Mouse (Mus musculus): Measurements from ENCODE around the gene Fat1. TPM values are rescaled to one million over a fixed set of nuclear protein-coding genes. Genes with fewer than 3 reads are reported as not detected.
"Not testable (repeated sequence)": the region's sequence is repeated elsewhere in the genome, so short reads cannot be mapped to it uniquely, and the experiment has no call there.

The Fat1 gene
- polyA plus RNA-seq, 1 experiment from 2014 or later, result 14.8 TPM

DNA sequence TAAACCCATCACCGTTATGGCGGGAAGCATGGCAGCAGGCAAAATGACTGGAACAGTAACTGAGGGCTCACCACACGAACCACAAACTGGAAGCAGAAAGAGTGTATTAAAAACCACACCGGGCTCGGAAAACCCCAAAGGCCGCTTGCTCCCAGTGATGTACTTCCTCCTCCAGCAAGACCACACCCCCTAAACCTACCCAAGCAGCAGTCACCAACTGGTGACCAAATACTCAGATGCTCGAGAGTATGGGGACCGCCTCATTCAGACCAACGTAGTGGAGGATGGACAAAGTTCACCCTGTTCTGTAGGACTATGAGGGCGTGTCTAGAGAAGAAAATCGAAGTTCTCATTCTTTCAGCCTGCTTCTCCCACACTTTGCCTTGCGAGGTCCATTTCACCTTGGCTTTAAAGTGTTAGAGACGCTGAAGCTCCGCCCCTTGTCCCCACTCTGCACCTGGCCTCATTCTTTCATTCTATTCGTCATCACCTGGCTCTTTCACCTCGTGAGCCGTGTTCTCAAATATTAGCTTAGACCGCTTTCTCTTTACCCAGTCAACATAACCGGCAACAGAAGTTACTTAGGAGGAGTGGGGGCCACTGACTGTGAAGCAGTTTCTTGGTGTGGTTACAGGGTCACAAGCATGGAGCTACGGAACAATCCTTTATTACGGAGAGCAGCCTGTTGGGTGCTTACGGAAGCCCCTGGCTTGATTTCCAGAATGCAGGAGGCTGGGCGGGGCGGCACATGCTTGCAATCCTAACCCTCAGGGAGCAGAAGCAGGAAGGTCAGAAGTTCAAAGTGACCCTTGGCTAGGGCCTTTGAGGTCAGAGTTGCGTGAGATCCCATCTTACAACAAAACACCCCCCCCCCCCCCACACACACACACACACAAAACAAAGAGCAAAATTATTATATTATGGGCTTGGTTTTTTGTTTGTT is 128.0 kb downstream of the Fat1 start:
- Histone ChIP-seq H3K27ac (ENCODE audit: low read depth, low read length) (no peak overlapping the region), H3K27me3 (replicated peaks; ENCODE audit: control insufficient read depth, insufficient read depth, low read length) (no peaks in the 10 kb centered on the region), H3K36me3 (ENCODE audit: control insufficient read depth, insufficient read depth, low read length) (no peaks in the 10 kb centered on the region), H3K4me1 (ENCODE audit: control insufficient read depth, insufficient read depth, low read depth, low read length) (no peaks in the 10 kb centered on the region), H3K9ac (ENCODE audit: low read depth, low read length) (no peak overlapping the region), H3K4me3 (ENCODE audit: low read length) (no peak overlapping the region), H3K9me3 (ENCODE audit: control insufficient read depth, low read length) (no peaks in the 10 kb centered on the region), H3K4me2 (ENCODE audit: low read length) (no peak overlapping the region)
- 68% methylated on average over 25 of the region's 25 CpGs for WGBS
- no peak for ATAC-seq

DNA sequence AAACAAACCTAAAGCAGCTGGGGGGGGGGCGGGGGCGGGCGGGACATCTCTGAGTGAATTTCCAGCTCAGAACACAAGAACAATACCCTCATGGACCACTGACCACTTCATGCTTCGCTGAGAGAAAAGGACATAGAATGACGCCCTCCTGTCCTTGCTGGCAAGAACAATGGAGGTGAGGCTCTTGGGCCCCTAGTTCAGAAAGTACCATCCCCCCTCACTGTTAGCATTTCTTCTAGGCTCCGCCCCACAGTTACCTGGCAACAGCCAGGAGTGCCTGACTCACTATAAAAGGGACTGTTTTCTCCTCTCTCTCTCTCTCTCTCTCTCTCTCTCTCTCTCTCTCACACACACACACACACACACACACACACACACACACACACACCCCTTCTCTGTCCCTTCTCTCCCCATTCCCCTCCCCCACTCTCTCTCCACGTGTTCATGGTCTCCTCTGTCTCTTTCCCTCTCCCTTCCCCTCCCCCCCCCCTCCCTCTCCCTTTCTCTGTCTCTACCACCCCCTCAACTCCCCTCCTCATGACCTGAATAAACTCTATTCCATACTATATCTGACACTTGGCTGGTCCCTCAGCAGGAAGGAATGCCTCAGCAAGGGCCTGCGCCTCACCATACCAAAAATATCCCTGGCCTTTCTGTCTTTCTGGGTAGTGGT is 129.1 kb downstream of the Fat1 start:
- no peak overlapping the region for H3K27ac ChIP-seq (ENCODE audit: low read depth, low read length)
- H3K4me3 ChIP-seq (ENCODE audit: low read length), result no peak overlapping the region
- ATAC-seq, result no peak
- WGBS, result 14% methylated on average over 8 of the region's 8 CpGs
- no peaks in the 10 kb centered on the region for H3K36me3 ChIP-seq (ENCODE audit: control insufficient read depth, insufficient read depth, low read length)
- peaks cover 4% of the 10 kb centered on the region; the same call in 1 of the 2 replicates for H3K4me1 ChIP-seq (ENCODE audit: control insufficient read depth, insufficient read depth, low read depth, low read length)
- H3K4me2 ChIP-seq (ENCODE audit: low read length), result no peak overlapping the region
- H3K9ac ChIP-seq (ENCODE audit: low read depth, low read length), result no peak overlapping the region
- no peaks in the 10 kb centered on the region for H3K27me3 ChIP-seq (replicated peaks; ENCODE audit: control insufficient read depth, insufficient read depth, low read length)
- no peaks in the 10 kb centered on the region for H3K9me3 ChIP-seq (ENCODE audit: control insufficient read depth, low read length)

DNA sequence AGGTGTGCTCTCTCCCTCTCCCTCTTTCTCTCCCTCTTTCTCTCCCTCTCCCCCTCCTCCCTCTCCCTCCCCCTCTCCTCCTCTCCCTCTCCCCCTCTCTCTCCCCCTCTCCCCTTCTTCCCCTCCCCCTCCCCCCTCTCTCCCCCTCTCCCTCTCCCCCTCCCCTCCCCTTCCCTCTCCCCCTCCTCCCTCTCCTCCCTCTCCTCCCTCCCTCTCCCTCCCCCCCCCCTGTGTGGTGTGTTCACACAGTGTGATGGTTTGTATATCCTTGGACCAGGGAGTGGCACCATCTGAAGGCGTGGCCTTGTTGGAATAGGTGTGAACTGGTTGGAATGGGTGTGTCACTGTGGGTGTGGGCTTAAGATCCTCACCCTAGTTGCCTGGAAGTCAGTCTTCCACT is 130.1 kb downstream of the Fat1 start:
- not testable (repeated sequence) for H3K4me1 ChIP-seq (ENCODE audit: control insufficient read depth, insufficient read depth, low read depth, low read length); ATAC-seq; H3K9ac ChIP-seq (ENCODE audit: low read depth, low read length); H3K36me3 ChIP-seq (ENCODE audit: control insufficient read depth, insufficient read depth, low read length); H3K9me3 ChIP-seq (ENCODE audit: control insufficient read depth, low read length); H3K27me3 ChIP-seq (replicated peaks; ENCODE audit: control insufficient read depth, insufficient read depth, low read length); H3K4me3 ChIP-seq (ENCODE audit: low read length); H3K27ac ChIP-seq (ENCODE audit: low read depth, low read length); H3K4me2 ChIP-seq (ENCODE audit: low read length)
- 93% methylated on average over 1 of the region's 1 CpGs for WGBS

DNA sequence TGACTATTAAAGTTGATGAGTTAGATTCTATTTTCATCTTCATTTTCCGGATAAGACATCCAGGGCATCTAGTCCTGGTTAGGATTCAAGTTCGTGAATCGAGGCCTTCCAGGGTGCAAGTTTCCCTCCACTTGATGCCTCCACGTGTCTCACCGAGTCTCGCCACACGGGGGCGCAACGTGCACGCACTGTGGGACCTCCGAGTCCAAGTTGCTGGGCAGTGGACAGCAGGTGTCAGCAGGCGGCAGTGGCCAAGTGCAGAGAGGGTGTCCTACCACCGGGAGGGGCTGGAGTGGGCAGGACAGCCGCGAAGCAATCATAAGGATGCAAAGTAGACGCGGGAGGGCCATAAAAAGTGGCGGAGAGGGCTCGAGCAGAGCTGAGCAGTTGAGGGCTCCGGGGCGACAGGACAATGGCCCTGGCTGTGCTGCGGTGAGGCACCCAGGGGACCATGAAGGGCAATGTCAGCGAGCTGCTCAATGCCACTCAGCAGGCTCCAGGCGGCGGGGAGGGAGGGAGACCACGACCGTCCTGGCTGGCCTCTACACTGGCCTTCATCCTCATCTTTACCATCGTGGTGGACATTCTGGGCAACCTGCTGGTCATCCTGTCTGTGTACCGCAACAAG is 133.6 kb downstream of the Fat1 start, which contains the start of gene Mtnr1a:
Mtnr1a (plus strand) TSS at position 379 of the 628 bp plus-strand sequence.
- 7% methylated on average over 25 of the region's 29 CpGs for WGBS
- no peaks in the 10 kb centered on the region for H3K9me3 ChIP-seq (ENCODE audit: control insufficient read depth, low read length)
- peak within 1 kb of the TSS; percentile 65 for H3K9ac ChIP-seq (ENCODE audit: low read depth, low read length)
- H3K36me3 ChIP-seq (ENCODE audit: control insufficient read depth, insufficient read depth, low read length), result no peaks in the 10 kb centered on the region
- H3K4me2 ChIP-seq (ENCODE audit: low read length), result peak within 1 kb of the TSS; percentile 94
- peaks cover 4% of the 10 kb centered on the region; the same call in 1 of the 2 replicates for H3K4me1 ChIP-seq (ENCODE audit: control insufficient read depth, insufficient read depth, low read depth, low read length)
- H3K27ac ChIP-seq (ENCODE audit: low read depth, low read length), result no peak within 1 kb of the TSS
- peak within 1 kb of the TSS; percentile 48 for H3K4me3 ChIP-seq (ENCODE audit: low read length)
- H3K27me3 ChIP-seq (replicated peaks; ENCODE audit: control insufficient read depth, insufficient read depth, low read length), result no peaks in the 10 kb centered on the region
- peak; percentile 93 for ATAC-seq

DNA sequence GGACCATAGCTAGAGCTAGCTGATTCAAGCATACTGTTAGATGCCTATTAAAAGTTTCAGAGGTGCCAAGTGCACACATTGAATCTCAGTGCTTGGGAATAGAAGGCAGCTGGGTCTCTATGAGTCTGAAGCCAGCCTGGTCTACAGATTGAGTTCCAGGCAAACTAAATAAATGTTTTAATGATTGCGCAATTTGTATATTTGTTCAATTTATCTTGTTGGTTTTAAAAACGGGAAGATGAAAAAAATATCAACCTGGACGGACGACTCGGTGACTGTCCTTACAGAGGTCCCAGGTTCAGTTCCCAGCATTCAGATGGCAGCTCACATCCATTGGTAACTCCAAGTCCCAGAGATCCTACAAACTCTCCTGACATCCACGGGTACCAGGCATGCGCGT is 135.7 kb downstream of the Fat1 start:
- Histone ChIP-seq H3K27me3 (replicated peaks; ENCODE audit: control insufficient read depth, insufficient read depth, low read length) (no peaks in the 10 kb centered on the region), H3K9ac (ENCODE audit: low read depth, low read length) (no peak overlapping the region), H3K9me3 (ENCODE audit: control insufficient read depth, low read length) (no peaks in the 10 kb centered on the region), H3K4me3 (ENCODE audit: low read length) (no peak overlapping the region), H3K27ac (ENCODE audit: low read depth, low read length) (no peak overlapping the region), H3K36me3 (ENCODE audit: control insufficient read depth, insufficient read depth, low read length) (no peaks in the 10 kb centered on the region), H3K4me2 (ENCODE audit: low read length) (no peak overlapping the region), H3K4me1 (ENCODE audit: control insufficient read depth, insufficient read depth, low read depth, low read length) (peaks cover 4% of the 10 kb centered on the region; the same call in 1 of the 2 replicates)
- ATAC-seq, result no peak
- 92% methylated on average over 8 of the region's 8 CpGs for WGBS

DNA sequence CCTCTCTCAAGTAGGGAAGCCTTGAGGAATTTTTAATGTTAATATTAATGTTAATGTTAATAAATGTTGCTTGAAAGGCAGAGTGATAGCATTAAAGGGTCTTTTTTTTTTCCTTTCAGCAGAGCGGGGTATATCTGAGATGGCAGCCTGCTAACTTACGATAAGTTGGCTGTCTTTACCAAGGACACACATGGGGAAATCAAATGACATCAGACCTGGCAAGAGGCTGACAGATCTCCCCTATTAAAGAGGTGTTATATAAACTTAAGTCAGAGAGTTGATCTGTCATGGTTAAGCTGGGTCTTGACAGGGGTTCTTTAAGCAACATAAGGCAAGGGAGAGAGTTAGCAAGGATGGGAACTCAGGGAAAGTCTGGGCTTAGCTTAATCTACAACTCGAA is 145.6 kb downstream of the Fat1 start:
- Histone ChIP-seq H3K36me3 (ENCODE audit: control insufficient read depth, insufficient read depth, low read length) (no peaks in the 10 kb centered on the region), H3K27me3 (replicated peaks; ENCODE audit: control insufficient read depth, insufficient read depth, low read length) (no peaks in the 10 kb centered on the region), H3K27ac (ENCODE audit: low read depth, low read length) (no peak overlapping the region), H3K9ac (ENCODE audit: low read depth, low read length) (no peak overlapping the region), H3K9me3 (ENCODE audit: control insufficient read depth, low read length) (no peaks in the 10 kb centered on the region), H3K4me1 (ENCODE audit: control insufficient read depth, insufficient read depth, low read depth, low read length) (no peaks in the 10 kb centered on the region), H3K4me2 (ENCODE audit: low read length) (no peak overlapping the region), H3K4me3 (ENCODE audit: low read length) (no peak overlapping the region)
- no peak for ATAC-seq
- WGBS, result 93% methylated on average over 3 of the region's 3 CpGs

DNA sequence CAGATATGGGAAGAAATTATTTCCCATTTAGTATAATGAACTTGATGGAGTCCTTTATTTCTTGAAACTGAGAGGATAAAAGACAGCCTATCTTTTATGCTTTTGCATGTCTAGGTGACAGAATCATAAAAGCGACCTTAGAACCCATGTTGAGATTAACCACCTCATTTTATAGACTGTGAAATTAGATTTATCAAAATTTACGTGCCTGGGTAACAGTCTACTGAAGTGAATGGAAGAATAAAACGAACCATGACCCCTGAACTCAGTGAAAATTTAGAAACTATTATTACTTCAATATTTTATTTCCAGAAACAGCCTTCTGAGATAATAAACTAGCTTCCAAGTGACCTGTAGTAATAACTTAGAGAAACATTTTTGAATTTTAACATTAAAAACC is 158.4 kb downstream of the Fat1 start:
- ATAC-seq, result no peak
- 63% methylated on average over 3 of the region's 3 CpGs for WGBS

More for the DNA sequence above, 158.4 kb downstream of the Fat1 start:
- Histone ChIP-seq H3K27me3 (replicated peaks; ENCODE audit: control insufficient read depth, insufficient read depth, low read length) (no peaks in the 10 kb centered on the region), H3K36me3 (ENCODE audit: control insufficient read depth, insufficient read depth, low read length) (no peaks in the 10 kb centered on the region), H3K9me3 (ENCODE audit: control insufficient read depth, low read length) (no peaks in the 10 kb centered on the region), H3K9ac (ENCODE audit: low read depth, low read length) (no peak overlapping the region), H3K4me2 (ENCODE audit: low read length) (no peak overlapping the region), H3K4me1 (ENCODE audit: control insufficient read depth, insufficient read depth, low read depth, low read length) (no peaks in the 10 kb centered on the region), H3K4me3 (ENCODE audit: low read length) (no peak overlapping the region), H3K27ac (ENCODE audit: low read depth, low read length) (no peak overlapping the region)

Data from hindbrain, embryonic 16.5 days (tissue).